Mouse (Mus musculus): ENCODE data around the gene Mta3. TPM values are rescaled to one million over a fixed set of nuclear protein-coding genes. Genes with fewer than 3 reads are reported as not detected.

Gene Mta3
- polyA plus RNA-seq, 1 experiment from 2014 or later, result 43.8 TPM

DNA sequence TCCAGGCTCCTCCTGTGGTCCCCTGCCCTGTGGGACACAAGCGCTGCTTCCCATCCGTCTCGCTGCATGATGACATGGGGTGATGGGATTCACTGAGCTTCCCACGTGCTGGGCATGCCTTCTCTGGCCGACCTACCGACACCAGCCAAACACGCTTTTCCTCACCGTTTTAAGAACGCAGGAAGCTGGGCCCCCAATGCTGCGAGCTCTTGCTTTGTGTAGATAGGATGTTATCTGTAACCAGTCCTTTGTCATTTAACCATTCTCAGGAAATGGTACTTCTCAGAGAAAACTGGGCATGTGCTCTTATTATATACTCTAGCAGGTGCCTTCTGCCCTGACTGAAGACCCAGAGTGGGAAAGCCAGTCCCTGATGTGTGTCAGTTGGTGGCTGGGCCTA, 62.3 kb downstream of the Mta3 start:
- Histone ChIP-seq H3K27me3 (replicated peaks) (no peaks in the 10 kb centered on the region), H3K4me3 (replicated peaks) (no peak overlapping the region), H3K36me3 (0 out of 2 replicates have a peak, but pooled peaks cover 4% of the 10 kb centered on the region), H3K27ac (no peak overlapping the region), H3K9ac (no peak overlapping the region), H3K4me2 (no peak overlapping the region), H3K4me1 (no peaks in the 10 kb centered on the region), H3K9me3 (no peaks in the 10 kb centered on the region)
- WGBS, result 75% methylated on average over 10 of the region's 10 CpGs
- no peak for ATAC-seq (ENCODE audit: insufficient read depth, low FRiP score, low read depth)

GRCm38 (mm10) chr17:83770371-83770770, 64.4 kb downstream of the Mta3 start:
- H3K4me1 ChIP-seq, result no peaks in the 10 kb centered on the region
- H3K4me3 ChIP-seq (replicated peaks), result no peak overlapping the region
- H3K27me3 ChIP-seq (replicated peaks), result no peaks in the 10 kb centered on the region
- H3K27ac ChIP-seq, result no peak overlapping the region
- no peak overlapping the region for H3K4me2 ChIP-seq
- WGBS, result 78% methylated on average over 6 of the region's 6 CpGs
- no peak for ATAC-seq (ENCODE audit: insufficient read depth, low FRiP score, low read depth)
- H3K36me3 ChIP-seq, result 0 out of 2 replicates have a peak, but pooled peaks cover 4% of the 10 kb centered on the region
- no peak overlapping the region for H3K9ac ChIP-seq
- H3K9me3 ChIP-seq, result no peaks in the 10 kb centered on the region

DNA sequence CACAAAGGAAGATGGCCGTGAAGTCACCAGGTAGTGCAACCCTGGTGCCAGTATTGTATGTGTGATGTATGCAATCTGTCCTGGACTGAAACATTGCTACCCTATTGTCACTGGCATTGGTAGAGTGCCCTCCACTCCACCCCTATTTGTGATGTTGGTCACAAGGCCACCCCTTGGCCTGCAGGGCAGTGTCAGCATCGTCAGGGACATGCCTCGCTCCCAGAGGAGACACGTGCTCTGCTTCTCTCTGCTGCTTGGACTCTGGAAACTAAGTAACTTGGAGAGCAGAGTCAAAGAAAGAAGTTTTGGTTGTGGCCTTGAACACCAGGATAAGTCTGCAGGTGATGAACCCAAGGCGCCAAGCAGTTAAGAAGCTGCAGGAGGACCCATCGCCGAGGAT, 65.0 kb downstream of the Mta3 start:
- WGBS, result 92% methylated on average over 7 of the region's 7 CpGs
- Histone ChIP-seq H3K4me2 (no peak overlapping the region), H3K27ac (no peak overlapping the region), H3K4me3 (replicated peaks) (no peak overlapping the region), H3K4me1 (no peaks in the 10 kb centered on the region), H3K36me3 (peaks cover 4% of the 10 kb centered on the region; the same call in 1 of the 2 replicates), H3K9me3 (no peaks in the 10 kb centered on the region), H3K9ac (no peak overlapping the region), H3K27me3 (replicated peaks) (no peaks in the 10 kb centered on the region)
- ATAC-seq (ENCODE audit: insufficient read depth, low FRiP score, low read depth), result no peak

GRCm38 (mm10) chr17:83772110-83772509, 66.1 kb downstream of the Mta3 start:
- Histone ChIP-seq H3K4me1 (no peaks in the 10 kb centered on the region), H3K4me2 (no peak overlapping the region), H3K36me3 (peaks cover 4% of the 10 kb centered on the region; the same call in 1 of the 2 replicates), H3K9ac (no peak overlapping the region), H3K27me3 (replicated peaks) (no peaks in the 10 kb centered on the region), H3K4me3 (replicated peaks) (no peak overlapping the region), H3K27ac (no peak overlapping the region), H3K9me3 (no peaks in the 10 kb centered on the region)
- 91% methylated on average over 9 of the region's 9 CpGs for WGBS
- ATAC-seq (ENCODE audit: insufficient read depth, low FRiP score, low read depth), result no peak

DNA sequence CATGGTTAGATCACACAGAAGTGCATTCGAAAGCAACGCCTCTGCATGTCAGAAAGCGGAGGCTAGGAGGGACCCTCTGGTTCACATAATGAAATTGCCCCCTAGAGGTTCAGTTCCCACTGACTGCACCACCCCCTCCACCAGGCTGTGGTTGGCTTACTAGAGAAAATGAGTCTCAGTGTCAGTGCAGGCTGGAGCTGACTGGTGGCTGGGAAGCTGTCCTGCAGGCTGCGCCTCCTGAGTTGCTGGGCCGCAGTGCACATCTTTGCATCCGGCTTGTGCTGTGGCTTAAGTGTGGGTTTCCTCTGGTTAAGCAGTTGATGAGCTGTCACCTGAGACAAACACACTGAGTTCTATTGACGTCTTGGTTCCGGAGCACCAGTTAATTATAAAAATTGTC, 66.7 kb downstream of the Mta3 start:
- Histone ChIP-seq H3K4me1 (no peaks in the 10 kb centered on the region), H3K36me3 (peaks cover 4% of the 10 kb centered on the region; the same call in 1 of the 2 replicates), H3K4me2 (no peak overlapping the region), H3K27ac (no peak overlapping the region), H3K9me3 (no peaks in the 10 kb centered on the region), H3K4me3 (replicated peaks) (no peak overlapping the region), H3K27me3 (replicated peaks) (no peaks in the 10 kb centered on the region), H3K9ac (no peak overlapping the region)
- ATAC-seq (ENCODE audit: insufficient read depth, low FRiP score, low read depth), result no peak
- 74% methylated on average over 8 of the region's 8 CpGs for WGBS

GRCm38 (mm10) chr17:83776965-83777364, 71.0 kb downstream of the Mta3 start:
- Histone ChIP-seq H3K27ac (no peak overlapping the region), H3K9me3 (no peaks in the 10 kb centered on the region), H3K9ac (no peak overlapping the region), H3K36me3 (no peaks in the 10 kb centered on the region; the same call in 1 of the 2 replicates), H3K27me3 (replicated peaks) (no peaks in the 10 kb centered on the region), H3K4me3 (replicated peaks) (no peak overlapping the region), H3K4me1 (no peaks in the 10 kb centered on the region), H3K4me2 (no peak overlapping the region)
- no peak for ATAC-seq (ENCODE audit: insufficient read depth, low FRiP score, low read depth)
- 91% methylated on average over 7 of the region's 7 CpGs for WGBS

- no peak for ATAC-seq (ENCODE audit: insufficient read depth, low FRiP score, low read depth)
- no peak overlapping the region for H3K27ac ChIP-seq
- WGBS, result 78% methylated on average over 9 of the region's 9 CpGs
- no peak overlapping the region for H3K4me2 ChIP-seq
- H3K9ac ChIP-seq, result no peak overlapping the region
- H3K9me3 ChIP-seq, result no peaks in the 10 kb centered on the region
- H3K4me3 ChIP-seq (replicated peaks), result no peak overlapping the region
- H3K36me3 ChIP-seq, result no peaks in the 10 kb centered on the region; the same call in 1 of the 2 replicates
- no peaks in the 10 kb centered on the region for H3K4me1 ChIP-seq
- H3K27me3 ChIP-seq (replicated peaks), result no peaks in the 10 kb centered on the region
Observed at GRCm38 (mm10) chr17:83777462-83778051, 71.6 kb downstream of the Mta3 start.

DNA sequence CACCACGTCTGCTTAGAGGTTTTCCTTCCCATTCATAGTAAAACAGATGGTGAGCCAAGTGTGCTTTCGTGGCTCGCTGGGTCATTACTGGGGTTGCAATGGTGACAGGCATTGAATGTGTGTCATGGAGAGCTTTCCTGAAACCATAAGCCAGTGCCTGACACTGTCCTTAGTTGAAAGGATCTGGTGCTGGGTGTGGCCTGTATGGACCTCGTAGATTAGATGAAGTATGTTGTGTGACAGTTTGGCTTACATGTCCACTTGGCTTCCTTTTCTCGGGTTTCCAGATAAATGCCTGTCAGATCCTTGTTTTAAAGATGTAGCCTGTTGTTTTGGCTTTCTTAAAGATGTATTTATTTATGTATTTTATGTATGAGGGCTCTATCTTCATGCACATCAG, 74.3 kb downstream of the Mta3 start:
- H3K36me3 ChIP-seq, result peaks cover 10% of the 10 kb centered on the region
- H3K27ac ChIP-seq, result no peak overlapping the region
- H3K9ac ChIP-seq, result no peak overlapping the region
- WGBS, result 81% methylated on average over 5 of the region's 5 CpGs
- no peaks in the 10 kb centered on the region for H3K27me3 ChIP-seq (replicated peaks)
- H3K4me3 ChIP-seq (replicated peaks), result no peak overlapping the region
- H3K4me1 ChIP-seq, result no peaks in the 10 kb centered on the region
- no peak overlapping the region for H3K4me2 ChIP-seq
- ATAC-seq (ENCODE audit: insufficient read depth, low FRiP score, low read depth), result no peak; the same call in 1 of the 2 replicates
- H3K9me3 ChIP-seq, result no peaks in the 10 kb centered on the region

- H3K9ac ChIP-seq, result no peak overlapping the region
- H3K9me3 ChIP-seq, result no peaks in the 10 kb centered on the region
- no peak overlapping the region for H3K4me3 ChIP-seq (replicated peaks)
- no peaks in the 10 kb centered on the region for H3K4me1 ChIP-seq
- no peak for ATAC-seq (ENCODE audit: insufficient read depth, low FRiP score, low read depth)
- H3K4me2 ChIP-seq, result no peak overlapping the region
- peaks cover 10% of the 10 kb centered on the region; the same call in 1 of the 2 replicates for H3K36me3 ChIP-seq
- no peaks in the 10 kb centered on the region for H3K27me3 ChIP-seq (replicated peaks)
- H3K27ac ChIP-seq, result no peak overlapping the region
- 69% methylated on average over 5 of the region's 5 CpGs for WGBS
Observed at GRCm38 (mm10) chr17:83782740-83783139, 76.8 kb downstream of the Mta3 start.

DNA sequence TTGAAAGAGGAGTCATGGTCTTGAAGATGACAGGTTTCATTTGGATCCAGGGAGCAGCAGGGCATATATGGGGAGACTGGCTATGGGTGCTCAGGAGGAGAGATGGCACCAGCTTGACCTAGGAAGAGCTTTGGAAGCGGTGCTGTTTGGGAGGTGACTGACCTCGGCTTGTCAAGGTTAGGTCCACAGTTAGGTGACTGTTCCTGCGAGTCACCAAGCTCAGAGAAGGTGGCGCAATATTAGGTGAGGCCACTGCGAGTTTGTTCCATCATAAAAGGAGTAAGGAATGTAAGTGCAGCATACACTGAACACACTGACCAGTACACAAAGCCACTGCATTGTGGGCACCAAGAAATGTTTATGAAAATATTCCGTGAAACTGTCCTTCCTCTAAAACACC, 80.5 kb downstream of the Mta3 start:
- Histone ChIP-seq H3K9ac (no peak overlapping the region), H3K27me3 (replicated peaks) (no peaks in the 10 kb centered on the region), H3K4me1 (no peaks in the 10 kb centered on the region), H3K4me3 (replicated peaks) (no peak overlapping the region), H3K27ac (no peak overlapping the region), H3K36me3 (peaks cover 10% of the 10 kb centered on the region; the same call in 1 of the 2 replicates), H3K9me3 (no peaks in the 10 kb centered on the region), H3K4me2 (no peak overlapping the region)
- no peak for ATAC-seq (ENCODE audit: insufficient read depth, low FRiP score, low read depth)
- 90% methylated on average over 6 of the region's 6 CpGs for WGBS

DNA sequence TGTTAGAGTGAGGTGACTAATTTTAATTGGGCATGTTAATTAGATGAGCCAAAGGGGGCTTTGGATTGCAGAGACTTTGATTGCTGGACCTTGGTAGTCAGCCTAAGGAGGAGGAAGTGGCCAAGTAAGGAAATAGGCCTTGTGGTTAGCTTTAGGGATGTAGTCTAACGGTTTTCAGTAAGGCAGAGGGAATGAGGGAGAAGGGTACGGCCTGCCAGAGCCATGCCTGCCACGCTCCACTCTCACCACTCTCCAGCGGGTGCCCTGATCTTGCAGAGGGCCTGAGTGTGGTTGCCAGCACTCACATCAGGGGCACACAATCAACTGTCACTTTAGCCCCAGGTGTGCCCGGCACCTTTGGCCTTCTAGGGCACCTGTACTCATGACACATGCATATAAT, 84.2 kb downstream of the Mta3 start:
- H3K4me3 ChIP-seq (replicated peaks), result no peak overlapping the region
- no peak overlapping the region for H3K27ac ChIP-seq
- no peak overlapping the region for H3K9ac ChIP-seq
- 87% methylated on average over 5 of the region's 5 CpGs for WGBS
- no peak overlapping the region for H3K4me2 ChIP-seq
- H3K27me3 ChIP-seq (replicated peaks), result no peaks in the 10 kb centered on the region
- H3K36me3 ChIP-seq, result 0 out of 2 replicates have a peak, but pooled peaks cover 6% of the 10 kb centered on the region
- H3K9me3 ChIP-seq, result no peaks in the 10 kb centered on the region
- ATAC-seq (ENCODE audit: insufficient read depth, low FRiP score, low read depth), result no peak
- H3K4me1 ChIP-seq, result no peaks in the 10 kb centered on the region

DNA sequence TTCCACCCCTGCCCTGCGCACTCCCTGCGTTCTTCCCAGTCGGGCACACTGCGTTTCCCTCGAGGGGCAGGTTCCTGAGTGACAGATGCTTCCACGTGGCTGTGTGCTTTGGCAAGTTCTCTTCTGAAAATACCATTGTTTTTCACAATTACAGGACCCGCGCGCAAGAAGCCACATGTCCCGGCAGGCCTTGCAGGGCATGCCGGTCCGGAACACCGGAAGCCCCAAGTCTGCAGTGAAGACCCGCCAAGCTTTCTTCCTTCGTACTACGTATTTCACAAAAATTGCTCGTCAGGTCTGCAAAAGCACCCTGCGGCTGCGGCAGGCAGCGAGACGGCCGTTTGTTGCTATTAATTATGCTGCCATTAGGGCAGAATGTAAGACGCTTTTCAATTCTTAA, 86.4 kb downstream of the Mta3 start:
- no peak for ATAC-seq (ENCODE audit: insufficient read depth, low FRiP score, low read depth)
- Histone ChIP-seq H3K4me2 (no peak overlapping the region), H3K9me3 (no peaks in the 10 kb centered on the region), H3K4me3 (replicated peaks) (no peak overlapping the region), H3K36me3 (0 out of 2 replicates have a peak, but pooled peaks cover 6% of the 10 kb centered on the region), H3K9ac (no peak overlapping the region), H3K27ac (no peak overlapping the region), H3K27me3 (replicated peaks) (no peaks in the 10 kb centered on the region), H3K4me1 (no peaks in the 10 kb centered on the region)
- WGBS, result 88% methylated on average over 23 of the region's 23 CpGs

DNA sequence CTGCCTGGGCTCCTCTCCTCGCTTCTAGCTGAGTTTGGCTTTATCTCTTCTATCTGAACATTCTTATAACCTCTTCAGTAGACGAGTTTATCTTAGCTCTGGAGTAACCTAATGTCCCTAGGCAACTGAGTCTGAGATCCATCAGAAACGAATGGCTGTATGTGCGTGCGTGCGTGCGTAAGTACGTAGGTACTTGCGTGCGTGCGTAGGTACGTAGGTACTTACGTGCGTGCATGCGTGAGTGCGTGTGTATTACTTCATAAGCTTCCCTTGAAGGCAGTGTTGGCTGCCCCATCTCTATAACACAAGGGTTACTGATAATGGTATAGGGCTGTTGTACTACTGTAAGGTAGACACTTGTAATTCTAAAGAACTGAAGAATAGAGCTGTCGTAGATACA, 89.2 kb downstream of the Mta3 start:
- H3K9me3 ChIP-seq, result no peaks in the 10 kb centered on the region
- WGBS, result 94% methylated on average over 17 of the region's 17 CpGs
- no peaks in the 10 kb centered on the region for H3K27me3 ChIP-seq (replicated peaks)
- H3K4me3 ChIP-seq (replicated peaks), result no peak overlapping the region
- no peaks in the 10 kb centered on the region for H3K4me1 ChIP-seq
- H3K9ac ChIP-seq, result no peak overlapping the region
- H3K27ac ChIP-seq, result no peak overlapping the region
- no peak for ATAC-seq (ENCODE audit: insufficient read depth, low FRiP score, low read depth)
- H3K4me2 ChIP-seq, result no peak overlapping the region
- 0 out of 2 replicates have a peak, but pooled peaks cover 9% of the 10 kb centered on the region for H3K36me3 ChIP-seq

Measured in stomach, embryonic 15.5 days (tissue).